Mouse (Mus musculus) small intestine, adult 2 months (tissue): ENCODE results near the gene Narfl.

Experiments used
- CTCF ChIP-seq: fragments of 200-500 bp; IDR thresholded peaks from 2 replicates; pipeline ENCODE4 v1.5.1; 2012; ENCODE audit warnings: low read depth, mild to moderate bottlenecking, control low read depth, inconsistent platforms, low read length, moderate library complexity, mixed read lengths; ENCODE audit not compliant: insufficient replicate concordance, insufficient read length; ENCODE audit errors: extremely low read depth
- POLR2A ChIP-seq: fragments of 200-500 bp; IDR thresholded peaks from 2 replicates; pipeline ENCODE4 v1.6.1; 2012; ENCODE audit warnings: low read depth, mild to moderate bottlenecking, control low read depth, inconsistent platforms, low read length, moderate library complexity

DNA sequence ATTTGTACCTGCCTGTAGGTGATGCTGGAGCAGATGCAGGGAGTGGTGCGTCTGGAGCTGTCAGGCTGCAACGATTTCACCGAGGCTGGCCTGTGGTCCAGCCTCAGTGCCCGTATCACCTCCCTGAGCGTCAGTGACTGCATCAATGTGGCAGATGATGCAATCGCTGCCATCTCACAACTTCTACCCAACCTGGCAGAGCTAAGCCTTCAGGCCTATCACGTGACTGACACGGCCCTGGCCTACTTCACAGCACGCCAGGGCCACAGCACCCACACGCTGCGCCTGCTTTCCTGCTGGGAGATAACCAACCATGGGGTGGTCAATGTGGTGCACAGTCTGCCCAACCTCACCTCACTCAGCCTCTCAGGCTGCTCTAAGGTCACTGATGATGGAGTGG, 44.1 kb downstream of the Narfl start:
- no peak for TF ChIP-seq POLR2A
- TF ChIP-seq CTCF = no peak
